Mouse (Mus musculus) thymus, adult 2 months (tissue): ENCODE results near the gene Cpsf2. TPM values are rescaled to one million over a fixed set of nuclear protein-coding genes. Genes with fewer than 3 reads are reported as not detected.

ENCODE experiments used
- DNase-seq: peaks from one replicate; pipeline ENCODE4 v3.0.0; 2021
- H3K27ac ChIP-seq: fragments of 200-500 bp; 2 replicates; pipeline ENCODE4 v1.5.1; 2012; ENCODE audit warnings: low read length, control low read depth; ENCODE audit not compliant: control insufficient read depth, insufficient read depth
- H3K27me3 ChIP-seq: fragments of 200-500 bp; 2 replicates; pipeline ENCODE4 v1.6.1; 2012; ENCODE audit warnings: mild to moderate bottlenecking, low read length, moderate library complexity, mixed read lengths; ENCODE audit not compliant: control insufficient read depth, insufficient read depth
- H3K36me3 ChIP-seq: fragments of 200-500 bp; 2 replicates; pipeline ENCODE4 v1.6.1; 2012; ENCODE audit warnings: mild to moderate bottlenecking, low read length, moderate library complexity; ENCODE audit not compliant: control insufficient read depth, insufficient read depth
- H3K4me1 ChIP-seq: fragments of 200-500 bp; replicated peaks from 2 replicates; pipeline ENCODE4 v1.6.1; 2012; ENCODE audit warnings: low read length; ENCODE audit not compliant: control insufficient read depth, insufficient read depth
- H3K4me3 ChIP-seq: fragments of 200-500 bp; 2 replicates; pipeline ENCODE4 v1.5.1; 2012; ENCODE audit warnings: mild to moderate bottlenecking, low read length, control low read depth, moderate library complexity; ENCODE audit not compliant: control insufficient read depth, insufficient read depth
- CTCF ChIP-seq: fragments of 200-500 bp; IDR thresholded peaks from 2 replicates; pipeline ENCODE4 v1.5.1; 2012; ENCODE audit warnings: mild to moderate bottlenecking, control low read depth, low read length, moderate library complexity, borderline replicate concordance; ENCODE audit not compliant: control insufficient read depth, poor library complexity, insufficient read depth; ENCODE audit errors: extremely low read depth
- POLR2A ChIP-seq: fragments of 200-500 bp; IDR thresholded peaks from 2 replicates; pipeline ENCODE4 v1.6.1; 2012; ENCODE audit warnings: mild to moderate bottlenecking, low read length, control low read depth, moderate library complexity; ENCODE audit not compliant: control insufficient read depth, poor library complexity, insufficient read depth; ENCODE audit errors: extremely low read depth
- WGBS: fragments of 180-500 bp; shearing (Covaris S2); methylation state at CpG from one replicate; pipeline ENCODE4 v1.1.7; 2018; 5-methylcytosine and 5-hydroxymethylcytosine counted together
- polyA plus RNA-seq: library from polyadenylated mRNA; depleted of rRNA; stranded (reverse); fragments of >200 nt; gene quantifications from 2 replicates; pipeline ENCODE4 v1.2.3, GENCODE M21; 2012

The Cpsf2 gene
- polyA plus RNA-seq, 1 experiment, result 6.6 TPM

DNA sequence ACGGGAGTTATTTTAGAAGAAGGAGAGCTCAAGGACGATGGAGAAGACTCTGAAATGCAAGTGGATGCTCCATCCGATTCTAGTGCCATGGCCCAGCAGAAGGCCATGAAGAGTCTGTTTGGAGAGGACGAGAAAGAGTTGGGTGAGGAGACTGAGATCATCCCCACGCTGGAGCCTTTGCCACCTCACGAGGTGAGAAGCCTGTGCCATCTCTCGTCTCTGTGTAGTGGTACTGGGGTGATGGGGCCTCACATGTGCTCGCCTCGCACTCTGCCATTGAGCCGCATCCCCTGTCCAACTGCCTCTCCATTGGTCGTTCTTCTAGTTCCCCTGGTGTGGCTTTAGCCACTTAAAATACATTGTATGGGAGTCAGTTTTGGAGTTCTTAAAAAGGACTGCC is 25.0 kb downstream of the Cpsf2 start:
- H3K27me3 ChIP-seq, result no peaks in the 10 kb centered on the region
- no peak overlapping the region for H3K27ac ChIP-seq
- WGBS, result 95% methylated on average over 11 of the region's 11 CpGs
- TF ChIP-seq POLR2A (no peak), CTCF (no peak)
- H3K4me1 ChIP-seq, result no peaks in the 10 kb centered on the region
- H3K4me3 ChIP-seq, result no peak overlapping the region
- H3K36me3 ChIP-seq, result peaks cover 74% of the 10 kb centered on the region
- DNase-seq, result no peak

DNA sequence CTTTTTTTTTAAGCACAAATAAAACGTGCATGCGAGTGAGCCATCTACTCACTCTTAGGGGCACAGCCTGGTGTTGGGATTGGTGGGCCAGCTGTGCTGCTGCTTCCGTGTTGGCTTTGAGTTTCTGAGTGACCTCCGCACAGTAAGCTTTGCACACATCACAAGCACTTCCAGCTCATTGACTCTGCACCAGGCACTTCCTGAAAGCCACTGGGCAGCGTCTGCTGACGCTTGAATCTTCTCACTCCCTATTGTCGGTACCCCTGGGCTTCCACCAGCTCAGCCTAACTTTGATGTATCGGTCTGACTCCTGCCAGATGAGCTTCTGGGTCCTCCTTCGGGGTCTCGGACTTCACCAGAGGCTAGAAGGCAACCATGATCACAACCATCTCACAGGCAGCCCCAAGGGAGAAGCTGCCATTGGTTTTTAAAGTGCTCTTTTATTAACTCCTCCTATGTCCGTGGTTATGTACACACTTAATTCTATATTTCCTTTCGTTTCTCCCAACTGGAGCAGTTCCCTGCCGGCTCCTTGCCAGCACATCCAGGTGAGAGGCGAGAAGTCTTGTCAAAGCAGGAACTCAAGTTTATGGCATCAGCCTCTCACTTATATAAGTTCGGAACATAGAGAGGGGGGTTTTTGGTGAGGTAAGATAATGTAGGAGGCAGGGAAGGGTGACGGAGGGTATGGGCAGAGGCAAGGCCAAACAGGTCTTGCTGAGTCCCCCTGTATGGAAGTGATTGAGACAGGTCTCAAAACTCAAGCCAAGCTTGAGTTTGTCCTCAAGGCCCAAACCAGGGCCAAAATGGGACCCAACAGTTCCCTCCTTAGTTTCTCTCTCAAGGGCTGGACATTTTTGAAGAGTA is 32.6 kb downstream of the Cpsf2 start:
- H3K4me3 ChIP-seq, result no peak overlapping the region
- H3K4me1 ChIP-seq, result no peaks in the 10 kb centered on the region
- H3K27me3 ChIP-seq, result no peaks in the 10 kb centered on the region
- TF ChIP-seq CTCF (no peak), POLR2A (no peak)
- no peak overlapping the region for H3K27ac ChIP-seq
- no peak for DNase-seq
- 95% methylated on average over 16 of the region's 16 CpGs for WGBS
- peaks cover 11% of the 10 kb centered on the region for H3K36me3 ChIP-seq

DNA sequence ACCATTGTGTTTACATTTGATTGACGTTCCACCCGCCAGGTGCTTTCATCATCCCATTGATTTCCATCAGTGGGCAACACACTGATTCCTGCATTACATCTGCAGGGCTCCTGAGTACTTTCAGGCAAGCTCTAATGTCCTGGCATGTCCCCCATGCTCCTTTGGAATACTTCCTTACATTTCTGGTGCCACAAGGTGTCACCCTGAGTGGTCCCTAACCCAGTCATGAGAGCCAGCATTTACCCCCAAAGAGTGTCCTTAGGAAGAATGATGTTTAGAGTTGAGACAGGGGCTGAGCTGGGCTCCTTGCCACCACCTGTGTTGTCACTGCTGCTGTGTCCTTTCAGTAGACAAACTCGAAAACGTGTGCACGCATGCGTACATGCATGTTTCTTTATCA is 33.8 kb downstream of the Cpsf2 start:
- peaks cover 3% of the 10 kb centered on the region; the same call in 1 of the 2 replicates for H3K36me3 ChIP-seq
- 98% methylated on average over 6 of the region's 6 CpGs for WGBS
- DNase-seq, result no peak
- no peak overlapping the region for H3K4me3 ChIP-seq
- no peaks in the 10 kb centered on the region for H3K4me1 ChIP-seq
- no peaks in the 10 kb centered on the region for H3K27me3 ChIP-seq
- TF ChIP-seq CTCF, result no peak
- TF ChIP-seq POLR2A, result no peak
- no peak overlapping the region for H3K27ac ChIP-seq

DNA sequence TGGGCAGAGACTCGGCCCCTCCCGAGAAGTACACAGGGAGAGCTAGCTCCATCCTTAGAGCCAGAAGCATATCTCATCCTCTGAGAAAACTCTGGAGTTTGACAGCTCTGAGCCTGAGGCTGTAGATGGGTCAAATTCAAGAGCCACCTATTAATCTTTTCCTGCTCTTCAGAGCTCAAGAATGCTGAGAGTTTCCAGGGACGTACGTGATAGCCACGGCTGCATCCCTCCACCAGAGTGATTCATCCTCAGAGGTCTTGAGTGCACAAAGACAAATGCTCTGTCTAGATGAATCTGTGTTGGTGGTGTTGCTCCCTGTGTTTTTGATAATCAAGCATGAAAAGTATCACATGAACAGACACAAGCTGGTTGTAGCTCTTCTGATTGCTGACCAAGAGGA is 38.6 kb downstream of the Cpsf2 start:
- Histone ChIP-seq H3K27ac (no peak overlapping the region), H3K27me3 (no peaks in the 10 kb centered on the region), H3K4me1 (no peaks in the 10 kb centered on the region), H3K36me3 (no peaks in the 10 kb centered on the region), H3K4me3 (no peak overlapping the region)
- WGBS, result 91% methylated on average over 5 of the region's 5 CpGs
- no peak for DNase-seq
- no peak for TF ChIP-seq POLR2A
- TF ChIP-seq CTCF, result no peak

DNA sequence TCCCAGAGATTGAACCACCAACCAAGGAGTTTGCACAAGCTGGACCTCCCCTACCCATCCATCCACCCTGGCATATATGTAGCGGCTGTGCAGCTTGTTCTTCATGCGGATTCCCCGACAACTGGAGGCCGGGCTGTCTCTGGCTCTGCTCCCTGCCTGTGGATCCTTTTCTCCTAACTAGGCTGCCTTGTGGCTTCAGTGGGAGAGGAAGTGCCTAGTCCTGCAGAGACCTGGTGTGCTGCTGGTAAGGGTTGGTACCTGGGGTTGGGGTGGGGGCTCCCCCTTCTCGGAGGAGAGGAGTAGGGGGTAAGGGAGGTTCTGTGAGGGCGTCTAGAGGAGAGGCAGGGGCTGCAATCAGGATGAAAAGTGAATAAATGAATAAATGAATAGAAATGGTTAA is 39.3 kb downstream of the Cpsf2 start:
- no peak overlapping the region for H3K4me3 ChIP-seq
- H3K36me3 ChIP-seq, result no peaks in the 10 kb centered on the region
- DNase-seq, result no peak
- H3K27me3 ChIP-seq, result no peaks in the 10 kb centered on the region
- H3K27ac ChIP-seq, result no peak overlapping the region
- H3K4me1 ChIP-seq, result no peaks in the 10 kb centered on the region
- WGBS, result 93% methylated on average over 6 of the region's 6 CpGs
- TF ChIP-seq POLR2A, result no peak
- TF ChIP-seq CTCF, result no peak

DNA sequence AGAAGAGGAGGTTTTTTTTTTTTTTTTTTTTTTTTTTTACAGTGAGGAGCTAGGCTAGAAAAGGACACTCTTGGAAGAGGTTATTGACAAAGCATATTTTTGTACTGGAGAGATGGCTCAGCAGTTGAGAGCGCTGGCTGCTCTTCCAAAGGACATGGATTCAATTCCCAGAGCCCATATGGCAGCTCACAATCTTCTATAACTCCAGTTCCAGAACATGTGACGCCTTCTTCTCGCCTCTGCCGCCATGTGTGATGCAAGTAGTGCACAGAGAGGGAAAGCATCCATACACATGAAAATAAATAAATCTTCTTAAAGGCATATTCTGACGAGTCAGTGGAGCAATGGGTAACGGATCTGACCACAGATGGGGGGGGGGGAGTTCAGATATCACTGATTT is 46.1 kb downstream of the Cpsf2 start:
- no peaks in the 10 kb centered on the region for H3K27me3 ChIP-seq
- no peak for DNase-seq
- no peaks in the 10 kb centered on the region for H3K4me1 ChIP-seq
- TF ChIP-seq CTCF (no peak), POLR2A (no peak)
- H3K27ac ChIP-seq, result no peak overlapping the region
- H3K36me3 ChIP-seq, result no peaks in the 10 kb centered on the region
- H3K4me3 ChIP-seq, result no peak overlapping the region
- 90% methylated on average over 6 of the region's 6 CpGs for WGBS
